Mouse (Mus musculus) heart, adult 8-10 months (tissue): Measurements from ENCODE around the gene Ptx4. TPM values are rescaled to one million over a fixed set of nuclear protein-coding genes. Genes with fewer than 3 reads are reported as not detected.

ENCODE experiments used
- DNase-seq: peaks from one replicate; pipeline ENCODE4 v3.0.0; 2022; ENCODE audit warnings: low spot score
- total RNA-seq, 4 experiments: library from RNA; stranded (reverse); gene quantifications; 2 replicates each; pipeline ENCODE4 v1.2.4; 2022

The Ptx4 gene
- 1 to 10 TPM; 3.4 to 7.7 (median 4.5) TPM for total RNA-seq

- no peak for DNase-seq
These were observed at the start of gene Ptx4 for GRCm38 (mm10) chr17:25120406-25120805. TSS of gene Ptx4 (plus strand) at chr17:25120760.

- DNase-seq = no peak
These were observed 43.7 kb upstream of the Ptx4 start for GRCm38 (mm10) chr17:25076906-25077305.

GRCm38 (mm10) chr17:25077771-25078372 lies 42.7 kb upstream of the Ptx4 start:
- DNase-seq = peak; percentile 76

DNA sequence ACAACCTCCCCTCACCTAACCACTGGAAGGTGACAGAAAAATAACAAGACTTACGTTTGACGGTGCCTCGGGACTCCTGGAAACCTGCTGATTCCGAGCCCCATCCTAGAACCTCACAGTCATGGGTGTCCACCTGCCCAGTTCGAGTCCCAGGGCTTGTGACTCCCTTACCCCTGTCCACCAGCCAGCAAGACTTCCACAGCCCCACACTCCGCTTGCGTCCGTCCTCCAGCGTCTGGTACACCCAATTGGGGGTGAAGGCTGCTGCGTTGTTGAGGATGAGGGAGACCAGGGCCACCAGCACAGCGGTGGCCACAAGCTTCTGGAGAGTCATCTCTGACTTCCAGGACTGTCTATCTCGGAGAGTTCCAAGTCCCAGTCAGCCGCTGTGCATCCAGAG lies 40.4 kb upstream of the Ptx4 start:
- DNase-seq = no peak

GRCm38 (mm10) chr17:25080960-25081381 lies 39.6 kb upstream of the Ptx4 start:
- DNase-seq = peak; percentile 92

DNA sequence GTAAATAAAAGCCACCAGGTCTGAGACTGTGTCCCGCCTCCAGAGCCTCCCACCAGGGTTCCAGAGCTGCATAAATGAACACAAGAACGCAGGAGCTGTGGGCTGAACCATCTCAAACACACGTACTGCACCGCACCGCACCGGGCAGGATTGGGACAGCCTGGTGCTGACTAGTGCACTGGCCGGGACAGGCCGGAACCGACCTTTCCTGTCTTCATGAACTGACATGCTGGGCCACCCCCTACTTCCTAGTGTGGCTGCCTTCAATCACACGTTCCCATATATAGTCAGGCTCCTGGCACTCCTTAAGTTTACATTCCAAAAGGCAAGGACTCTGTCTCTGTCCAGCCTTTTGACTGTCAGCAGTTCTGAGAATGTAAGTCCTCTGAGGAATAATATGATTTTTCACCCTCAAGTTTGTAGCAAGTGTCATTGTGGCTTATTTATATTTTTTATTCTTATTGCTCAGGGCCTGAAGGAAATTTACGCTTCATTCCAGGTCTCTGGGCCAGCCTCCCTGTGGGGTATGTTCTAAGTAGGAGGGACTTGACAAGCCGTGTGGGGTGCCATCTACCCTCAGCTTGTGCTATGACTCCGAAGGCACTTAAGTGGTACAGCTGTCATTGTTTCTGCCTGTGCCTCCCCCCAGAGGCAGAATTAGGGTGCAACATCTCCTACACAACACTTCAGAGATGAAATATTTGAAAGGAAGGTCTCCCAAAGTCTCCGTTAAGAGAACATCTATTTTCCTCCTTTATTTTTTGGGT lies 38.3 kb upstream of the Ptx4 start:
- DNase-seq = peak; percentile 58

GRCm38 (mm10) chr17:25082887-25083286 lies 37.7 kb upstream of the Ptx4 start:
- no peak for DNase-seq

GRCm38 (mm10) chr17:25083444-25083931 lies 37.1 kb upstream of the Ptx4 start, which contains the start of gene Tmem204:
TSS of gene Tmem204 (minus strand) at chr17:25083591.
- peak; percentile 91 for DNase-seq

- no peak for DNase-seq
These were observed 35.6 kb upstream of the Ptx4 start for GRCm38 (mm10) chr17:25084835-25085385.

GRCm38 (mm10) chr17:25086724-25087123 lies 33.8 kb upstream of the Ptx4 start:
- no peak for DNase-seq

DNA sequence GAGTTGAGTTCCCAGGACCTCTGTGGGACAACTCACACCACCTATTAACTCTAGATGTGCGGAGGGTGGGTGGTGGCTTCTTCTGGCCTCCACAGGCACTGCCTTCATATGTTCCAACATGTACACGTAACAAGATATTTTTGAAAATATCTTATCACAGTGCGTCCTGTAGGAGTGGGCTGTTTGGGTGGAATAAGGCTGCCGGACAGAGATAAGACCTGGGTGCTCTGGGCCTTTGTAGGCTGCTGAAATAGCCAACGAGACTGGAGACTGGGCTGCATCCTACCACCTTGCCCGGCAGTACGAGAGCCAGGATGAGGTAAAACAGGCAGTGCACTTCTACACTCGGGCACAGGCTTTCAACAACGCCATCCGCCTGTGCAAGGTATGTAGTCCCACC lies 31.4 kb upstream of the Ptx4 start:
- no peak for DNase-seq

DNA sequence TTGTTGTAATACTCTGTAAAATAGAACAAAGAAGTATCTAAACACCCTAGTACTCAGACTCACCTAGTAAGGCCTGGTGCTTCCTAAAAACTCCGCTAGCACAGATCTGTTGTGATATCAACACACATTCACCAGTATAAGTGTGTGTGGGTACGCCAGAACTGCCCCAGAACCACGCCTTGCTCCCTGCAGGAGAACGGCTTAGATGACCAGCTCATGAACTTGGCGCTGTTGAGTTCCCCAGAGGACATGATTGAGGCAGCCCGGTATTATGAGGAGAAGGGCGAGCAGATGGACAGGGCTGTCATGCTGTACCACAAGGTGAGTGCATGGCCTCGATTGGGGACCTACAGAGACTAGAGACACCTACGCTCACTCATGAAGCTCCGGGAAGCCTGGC lies 30.1 kb upstream of the Ptx4 start:
- no peak for DNase-seq

- DNase-seq = no peak
These were observed 24.3 kb upstream of the Ptx4 start for GRCm38 (mm10) chr17:25096221-25096620.

DNA sequence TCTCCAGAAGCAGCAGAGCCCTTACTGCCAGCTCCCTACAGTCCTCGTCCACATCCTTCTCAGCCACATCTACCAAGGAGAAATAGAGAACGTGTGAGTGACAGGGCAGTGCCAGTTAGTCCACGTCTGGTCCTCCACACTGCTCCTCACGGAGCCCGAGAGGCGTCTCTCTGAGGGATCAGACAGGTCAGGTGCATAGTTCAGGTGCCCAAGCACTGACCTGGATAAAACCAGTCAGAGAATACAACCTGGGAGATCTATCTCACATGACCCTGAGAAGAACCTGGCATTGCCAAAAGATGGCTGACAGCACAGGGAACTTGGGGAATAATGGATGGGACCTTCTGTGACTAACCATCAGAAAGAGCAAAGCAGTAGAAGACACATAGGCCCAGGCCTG lies 20.5 kb upstream of the Ptx4 start:
- no peak for DNase-seq

DNA sequence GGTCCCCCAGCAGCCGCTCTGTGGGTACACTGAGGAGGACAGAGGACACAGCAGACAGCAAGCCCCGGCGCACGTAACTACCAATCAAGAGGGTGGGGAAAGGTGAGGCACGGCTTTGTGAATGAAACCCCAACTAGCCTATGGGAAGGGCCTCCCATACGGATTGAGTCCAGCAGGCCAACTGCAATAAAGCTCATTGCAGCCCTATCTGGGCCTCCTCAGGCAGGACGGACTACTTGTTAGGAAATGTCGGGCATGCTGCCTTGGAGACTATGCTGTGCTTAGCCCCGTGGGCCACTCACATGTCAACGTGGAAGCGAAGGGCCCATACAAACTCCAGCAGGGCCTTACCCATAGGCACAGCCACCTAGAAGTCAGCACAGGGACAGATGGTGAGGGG lies 19.2 kb upstream of the Ptx4 start:
- DNase-seq = no peak

- DNase-seq = no peak
These were observed 12.8 kb upstream of the Ptx4 start for GRCm38 (mm10) chr17:25107786-25108185.

DNA sequence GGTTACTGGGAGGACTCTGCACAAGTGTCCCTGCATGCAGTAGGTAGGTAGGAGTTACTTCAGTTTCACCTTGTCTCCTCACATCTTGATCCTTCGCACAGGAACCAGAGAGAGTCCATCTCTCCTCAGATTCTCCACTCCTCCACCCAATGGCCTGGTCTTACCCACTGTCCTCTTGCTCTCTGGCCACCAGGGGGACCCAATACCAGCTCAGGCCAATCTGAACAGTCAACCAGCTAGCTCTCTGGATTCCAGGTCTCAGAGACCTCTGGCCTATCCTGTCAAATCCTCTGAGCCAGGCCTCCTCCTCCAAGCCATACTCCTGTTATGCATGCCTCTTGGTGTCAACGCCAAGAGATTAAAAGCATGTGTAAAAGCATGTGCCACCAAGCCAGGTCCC lies 11.0 kb upstream of the Ptx4 start:
- DNase-seq = peak; percentile 40

DNA sequence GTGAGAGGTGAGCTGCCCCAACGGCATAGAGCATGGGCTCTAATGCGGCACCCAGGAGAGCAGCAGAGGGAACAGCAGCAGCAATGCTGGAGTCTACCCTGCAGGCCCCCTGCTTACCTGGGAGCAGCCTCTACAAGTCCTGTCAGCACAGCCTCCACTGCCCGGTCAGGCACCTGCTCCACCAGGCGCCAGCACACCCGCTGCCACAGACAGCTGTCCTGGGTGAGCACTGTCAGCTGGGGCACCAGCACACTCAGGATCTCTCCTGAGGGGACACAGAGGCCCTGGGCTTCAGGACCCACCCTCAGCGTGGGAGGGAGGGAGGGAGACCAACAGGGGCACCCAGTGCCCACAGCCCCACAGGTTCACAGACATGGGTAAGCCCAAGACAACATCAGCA lies 10.0 kb upstream of the Ptx4 start:
- no peak for DNase-seq

DNA sequence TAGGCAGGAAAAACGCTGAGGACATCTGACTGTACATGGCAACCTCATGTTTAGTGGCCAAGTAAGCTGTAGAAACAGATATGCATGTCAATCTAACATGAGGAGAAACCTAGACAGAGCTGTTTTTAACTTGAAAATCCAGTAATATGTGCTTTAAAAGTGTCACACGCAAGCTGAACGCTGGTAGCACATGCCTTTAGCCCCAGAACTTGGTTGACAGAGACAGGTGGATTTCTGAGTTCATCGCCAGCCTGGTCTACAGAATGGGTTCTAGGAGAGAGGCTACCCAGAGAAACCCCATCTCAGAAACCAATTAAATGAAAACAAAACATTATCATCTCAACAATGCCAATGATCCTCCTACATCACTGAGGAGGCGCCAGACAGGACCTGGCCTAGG lies 9.3 kb upstream of the Ptx4 start:
- DNase-seq = no peak

- peak; percentile 37 for DNase-seq
These were observed 8.7 kb upstream of the Ptx4 start for GRCm38 (mm10) chr17:25111739-25112422.

DNA sequence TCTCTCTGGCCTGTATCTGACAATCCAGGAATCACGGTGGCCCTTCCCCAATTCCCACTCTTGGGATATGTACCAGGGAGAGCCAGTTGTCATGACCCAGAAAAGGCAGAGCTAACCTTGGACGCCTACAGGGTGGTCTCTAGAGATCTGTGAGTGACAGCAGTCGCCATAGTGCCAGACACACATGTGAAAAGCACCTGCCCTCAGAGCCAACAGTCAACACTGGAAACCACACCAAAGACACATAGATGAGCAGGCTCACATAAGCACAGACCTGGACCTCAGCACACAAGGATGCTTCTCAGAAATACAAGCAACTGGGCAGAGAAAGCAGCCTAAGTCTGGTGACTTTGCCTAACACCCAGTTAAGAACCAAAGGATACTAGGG lies 8.1 kb upstream of the Ptx4 start:
- no peak for DNase-seq

GRCm38 (mm10) chr17:25114908-25115645 lies 5.5 kb upstream of the Ptx4 start:
- no peak for DNase-seq
